Mouse (Mus musculus) liver, postnatal 0 days (tissue): ENCODE data around the gene Fbxw5. TPM values are rescaled to one million over a fixed set of nuclear protein-coding genes. Genes with fewer than 3 reads are reported as not detected.
A peak's percentile ranks its signal among the peaks of the same experiment; 100 is the strongest.

Experiments used
- ATAC-seq: fragments of 200-750 bp; cut with Nextera tagmentation; 2 replicates; pipeline ENCODE4 v1.8.0; 2017; ENCODE audit warnings: mild to moderate bottlenecking, moderate library complexity
- DNase-seq: peaks from one replicate; pipeline ENCODE4 v3.0.0-alpha.2; 2016
- H3K27ac ChIP-seq: fragments of 300-500 bp; sonication (generic); 2 replicates; pipeline ENCODE4 v1.5.1; 2014; ENCODE audit warnings: antibody characterized with exemption, moderate library complexity, mild to moderate bottlenecking, low read depth
- H3K27me3 ChIP-seq: fragments of 300-500 bp; sonication (generic); 2 replicates; pipeline ENCODE4 v1.6.1; 2014; ENCODE audit warnings: low read length, control low read depth, mixed read lengths; ENCODE audit not compliant: insufficient read depth
- H3K36me3 ChIP-seq: fragments of 300-500 bp; sonication (generic); replicated peaks from 2 replicates; pipeline ENCODE4 v1.6.1; 2014; ENCODE audit warnings: mild to moderate bottlenecking, control low read depth, low read length, moderate library complexity, mixed read lengths; ENCODE audit not compliant: insufficient read depth
- H3K4me1 ChIP-seq: fragments of 300-500 bp; sonication (generic); 2 replicates; pipeline ENCODE4 v1.6.1; 2014; ENCODE audit warnings: antibody characterized with exemption, mild to moderate bottlenecking, control low read depth; ENCODE audit not compliant: insufficient read depth
- H3K4me2 ChIP-seq: fragments of 300-500 bp; sonication (generic); 2 replicates; pipeline ENCODE4 v1.6.1; 2014; ENCODE audit warnings: low read depth, mild to moderate bottlenecking, low read length, moderate library complexity, mixed read lengths
- H3K4me3 ChIP-seq: fragments of 300-500 bp; sonication (generic); 2 replicates; pipeline ENCODE4 v1.5.1; 2014; ENCODE audit warnings: low read depth, low read length
- H3K9ac ChIP-seq: fragments of 300-500 bp; sonication (generic); replicated peaks from 2 replicates; pipeline ENCODE4 v1.6.1; 2014; ENCODE audit warnings: mild to moderate bottlenecking, moderate library complexity
- H3K9me3 ChIP-seq: fragments of 300-500 bp; sonication (generic); 2 replicates; pipeline ENCODE4 v1.6.1; 2016; ENCODE audit warnings: mild to moderate bottlenecking, control low read depth, low read length, mixed read lengths
- CTCF ChIP-seq: sonication (generic); IDR thresholded peaks from 2 replicates; pipeline ENCODE4 v1.5.1; 2016; ENCODE audit warnings: antibody characterized with exemption, low read depth
- EP300 ChIP-seq: IDR thresholded peaks from 2 replicates; pipeline ENCODE4 v1.6.1; 2016; ENCODE audit warnings: antibody characterized with exemption, low read depth, mild to moderate bottlenecking
- WGBS: fragments of 180-500 bp; shearing (Covaris S2); extraction: QIAGEN DNeasy Blood & Tissue Kit; methylation state at CpG from one replicate; pipeline ENCODE4 v1.1.7; 2014; ENCODE audit not compliant: insufficient replicate concordance; 5-methylcytosine and 5-hydroxymethylcytosine counted together
- polyA plus RNA-seq: library from polyadenylated mRNA; unstranded; fragments of >200 nt; fragmentation: Nextera tagmentation; extraction: Ambion mirVana; gene quantifications from 2 replicates; pipeline ENCODE4 v1.2.1, GENCODE M21; 2015

Gene Fbxw5
- polyA plus RNA-seq, 1 experiment from 2014 or later, result 26.9 TPM

- Histone ChIP-seq H3K9me3 (no peaks in the 10 kb centered on the region), H3K4me1 (peaks cover 22% of the 10 kb centered on the region), H3K9ac (no peak overlapping the region), H3K36me3 (peaks cover 2% of the 10 kb centered on the region; the same call in 1 of the 2 replicates), H3K27ac (no peak overlapping the region), H3K27me3 (no peaks in the 10 kb centered on the region), H3K4me2 (no peak overlapping the region), H3K4me3 (no peak overlapping the region)
- no peak for ATAC-seq
- WGBS, result 62% methylated on average over 15 of the region's 15 CpGs
- TF ChIP-seq EP300 (no peak), CTCF (0 out of 2 replicates have a peak, but pooled peaks have one; percentile 16)
- DNase-seq, result no peak
These were observed 1.7 kb upstream of the Fbxw5 start for GRCm38 (mm10) chr2:25498622-25499478.

- ATAC-seq, result peak; percentile 58
- peak overlapping the region; percentile 95 for H3K4me2 ChIP-seq
- TF ChIP-seq CTCF (no peak), EP300 (no peak)
- H3K27ac ChIP-seq, result peak overlapping the region; percentile 77
- WGBS, result 55% methylated on average over 6 of the region's 6 CpGs
- no peak for DNase-seq
- H3K9me3 ChIP-seq, result no peaks in the 10 kb centered on the region
- H3K27me3 ChIP-seq, result no peaks in the 10 kb centered on the region
- H3K4me3 ChIP-seq, result peak overlapping the region; percentile 84
- H3K36me3 ChIP-seq, result peaks cover 13% of the 10 kb centered on the region
- peaks cover 22% of the 10 kb centered on the region for H3K4me1 ChIP-seq
- H3K9ac ChIP-seq, result peak overlapping the region; percentile 97
These were observed 427 bp upstream of the Fbxw5 start for GRCm38 (mm10) chr2:25500071-25500575.

- Histone ChIP-seq H3K9ac (peak within 1 kb of the TSS; percentile 97), H3K27ac (peak within 1 kb of the TSS; percentile 88), H3K4me1 (peaks cover 22% of the 10 kb centered on the region), H3K9me3 (no peaks in the 10 kb centered on the region), H3K4me3 (peak within 1 kb of the TSS; percentile 84), H3K4me2 (peak within 1 kb of the TSS; percentile 95), H3K27me3 (no peaks in the 10 kb centered on the region), H3K36me3 (peaks cover 16% of the 10 kb centered on the region)
- TF ChIP-seq EP300 (no peak), CTCF (peak; percentile 28; the same call in 1 of the 2 replicates)
- no peak for DNase-seq
- 76% methylated on average over 20 of the region's 20 CpGs for WGBS
- no peak for ATAC-seq
These were observed 1.3 kb downstream of the Fbxw5 start, which contains the start of gene C8g for GRCm38 (mm10) chr2:25501593-25502486. Gene C8g, minus strand, starts transcription at chr2:25501719.

- H3K9ac ChIP-seq, result no peak overlapping the region
- DNase-seq, result no peak
These were observed 2.2 kb downstream of the Fbxw5 start for GRCm38 (mm10) chr2:25502726-25503125.

GRCm38 (mm10) chr2:25504538-25504937 is 4.0 kb downstream of the Fbxw5 start:
- TF ChIP-seq CTCF (no peak), EP300 (no peak)
- Histone ChIP-seq H3K9me3 (no peaks in the 10 kb centered on the region), H3K27ac (no peak overlapping the region), H3K27me3 (no peaks in the 10 kb centered on the region), H3K4me3 (no peak overlapping the region), H3K4me2 (no peak overlapping the region), H3K36me3 (peaks cover 16% of the 10 kb centered on the region), H3K4me1 (peaks cover 22% of the 10 kb centered on the region), H3K9ac (no peak overlapping the region)
- no peak for ATAC-seq
- no peak for DNase-seq
- 70% methylated on average over 19 of the region's 19 CpGs for WGBS

More at GRCm38 (mm10) chr2:25502726-25503125, 2.2 kb downstream of the Fbxw5 start:
- Histone ChIP-seq H3K4me2 (0 out of 2 replicates have a peak overlapping the region, but pooled peaks have one; percentile 95), H3K4me3 (no peak overlapping the region), H3K4me1 (peaks cover 22% of the 10 kb centered on the region), H3K9me3 (no peaks in the 10 kb centered on the region), H3K27ac (no peak overlapping the region), H3K36me3 (peaks cover 16% of the 10 kb centered on the region), H3K27me3 (no peaks in the 10 kb centered on the region)
- WGBS, result 64% methylated on average over 3 of the region's 3 CpGs
- TF ChIP-seq CTCF, result no peak
- TF ChIP-seq EP300, result no peak
- peak; percentile 44 for ATAC-seq

GRCm38 (mm10) chr2:25505000-25505399 is 4.5 kb downstream of the Fbxw5 start:
- DNase-seq, result no peak
- H3K27me3 ChIP-seq, result no peaks in the 10 kb centered on the region
- H3K4me2 ChIP-seq, result no peak overlapping the region
- no peak overlapping the region for H3K9ac ChIP-seq
- WGBS, result 82% methylated on average over 1 of the region's 1 CpGs
- H3K9me3 ChIP-seq, result no peaks in the 10 kb centered on the region
- peaks cover 16% of the 10 kb centered on the region for H3K36me3 ChIP-seq
- no peak for ATAC-seq
- H3K27ac ChIP-seq, result no peak overlapping the region
- peaks cover 19% of the 10 kb centered on the region for H3K4me1 ChIP-seq
- H3K4me3 ChIP-seq, result no peak overlapping the region
- TF ChIP-seq EP300 (no peak), CTCF (no peak)
